Mouse (Mus musculus): ENCODE results near the gene Phospho2. TPM values are rescaled to one million over a fixed set of nuclear protein-coding genes. Genes with fewer than 3 reads are reported as not detected.

The Phospho2 gene
- polyA plus RNA-seq, 1 experiment from 2014 or later = 37.5 TPM

- H3K36me3 ChIP-seq (replicated peaks; ENCODE audit: control insufficient read depth, insufficient read depth, low read depth, low read length) = no peaks in the 10 kb centered on the region
- WGBS = 82% methylated on average over 5 of the region's 5 CpGs
- no peak overlapping the region for H3K4me2 ChIP-seq (ENCODE audit: low read depth, low read length)
- H3K9me3 ChIP-seq (replicated peaks; ENCODE audit: control insufficient read depth, low read length) = no peaks in the 10 kb centered on the region
- H3K4me3 ChIP-seq (ENCODE audit: low read depth, low read length) = no peak overlapping the region
- H3K27me3 ChIP-seq (ENCODE audit: control insufficient read depth, insufficient read depth, low read length) = no peaks in the 10 kb centered on the region
- DNase-seq (ENCODE audit: low spot score) (no peak), ATAC-seq (replicated peaks; ENCODE audit: insufficient number of reproducible peaks, low FRiP score, low TSS enrichment, low read depth) (no peak)
- no peak overlapping the region for H3K27ac ChIP-seq (replicated peaks; ENCODE audit: low read depth, low read length)
- no peaks in the 10 kb centered on the region for H3K4me1 ChIP-seq (ENCODE audit: control insufficient read depth, insufficient read depth, low read length)
- H3K9ac ChIP-seq (replicated peaks; ENCODE audit: low read length) = no peak overlapping the region
Observed at GRCm38 (mm10) chr2:69816575-69816974, 27.2 kb downstream of the Phospho2 start.

GRCm38 (mm10) chr2:69818350-69819085 is 29.1 kb downstream of the Phospho2 start:
- Histone ChIP-seq H3K4me3 (ENCODE audit: low read depth, low read length) (no peak overlapping the region), H3K27me3 (ENCODE audit: control insufficient read depth, insufficient read depth, low read length) (no peaks in the 10 kb centered on the region), H3K36me3 (replicated peaks; ENCODE audit: control insufficient read depth, insufficient read depth, low read depth, low read length) (no peaks in the 10 kb centered on the region), H3K4me1 (ENCODE audit: control insufficient read depth, insufficient read depth, low read length) (no peaks in the 10 kb centered on the region), H3K4me2 (ENCODE audit: low read depth, low read length) (no peak overlapping the region), H3K9ac (replicated peaks; ENCODE audit: low read length) (no peak overlapping the region), H3K9me3 (replicated peaks; ENCODE audit: control insufficient read depth, low read length) (no peaks in the 10 kb centered on the region), H3K27ac (replicated peaks; ENCODE audit: low read depth, low read length) (no peak overlapping the region)
- DNase-seq (ENCODE audit: low spot score) (no peak), ATAC-seq (replicated peaks; ENCODE audit: insufficient number of reproducible peaks, low FRiP score, low TSS enrichment, low read depth) (no peak)
- WGBS = 81% methylated on average over 9 of the region's 9 CpGs

- Histone ChIP-seq H3K27me3 (ENCODE audit: control insufficient read depth, insufficient read depth, low read length) (no peaks in the 10 kb centered on the region), H3K36me3 (replicated peaks; ENCODE audit: control insufficient read depth, insufficient read depth, low read depth, low read length) (no peaks in the 10 kb centered on the region), H3K4me1 (ENCODE audit: control insufficient read depth, insufficient read depth, low read length) (no peaks in the 10 kb centered on the region), H3K4me3 (ENCODE audit: low read depth, low read length) (no peak overlapping the region), H3K9me3 (replicated peaks; ENCODE audit: control insufficient read depth, low read length) (no peaks in the 10 kb centered on the region), H3K4me2 (ENCODE audit: low read depth, low read length) (no peak overlapping the region), H3K27ac (replicated peaks; ENCODE audit: low read depth, low read length) (no peak overlapping the region), H3K9ac (replicated peaks; ENCODE audit: low read length) (no peak overlapping the region)
- no peak for DNase-seq (ENCODE audit: low spot score)
- no peak for ATAC-seq (replicated peaks; ENCODE audit: insufficient number of reproducible peaks, low FRiP score, low TSS enrichment, low read depth)
- WGBS = 76% methylated on average over 1 of the region's 1 CpGs
Observed at GRCm38 (mm10) chr2:69820201-69820600, 30.8 kb downstream of the Phospho2 start.

GRCm38 (mm10) chr2:69821711-69822110 is 32.3 kb downstream of the Phospho2 start, which contains the start of gene Klhl23:
TSS of gene Klhl23 (plus strand) at chr2:69821944.
- Histone ChIP-seq H3K27me3 (ENCODE audit: control insufficient read depth, insufficient read depth, low read length) (no peaks in the 10 kb centered on the region), H3K4me2 (ENCODE audit: low read depth, low read length) (peak within 1 kb of the TSS; percentile 87), H3K27ac (replicated peaks; ENCODE audit: low read depth, low read length) (peak within 1 kb of the TSS; percentile 89), H3K9ac (replicated peaks; ENCODE audit: low read length) (peak within 1 kb of the TSS; percentile 97), H3K36me3 (replicated peaks; ENCODE audit: control insufficient read depth, insufficient read depth, low read depth, low read length) (no peaks in the 10 kb centered on the region; the same call in 1 of the 2 replicates), H3K4me3 (ENCODE audit: low read depth, low read length) (peak within 1 kb of the TSS; percentile 88), H3K9me3 (replicated peaks; ENCODE audit: control insufficient read depth, low read length) (no peaks in the 10 kb centered on the region), H3K4me1 (ENCODE audit: control insufficient read depth, insufficient read depth, low read length) (no peaks in the 10 kb centered on the region)
- ATAC-seq (replicated peaks; ENCODE audit: insufficient number of reproducible peaks, low FRiP score, low TSS enrichment, low read depth) (no peak), DNase-seq (ENCODE audit: low spot score) (peak; percentile 35)
- 23% methylated on average over 8 of the region's 8 CpGs for WGBS

GRCm38 (mm10) chr2:69822361-69823128 is 33.1 kb downstream of the Phospho2 start:
- Histone ChIP-seq H3K4me3 (ENCODE audit: low read depth, low read length) (peak overlapping the region; percentile 88), H3K4me1 (ENCODE audit: control insufficient read depth, insufficient read depth, low read length) (no peaks in the 10 kb centered on the region), H3K27me3 (ENCODE audit: control insufficient read depth, insufficient read depth, low read length) (no peaks in the 10 kb centered on the region), H3K36me3 (replicated peaks; ENCODE audit: control insufficient read depth, insufficient read depth, low read depth, low read length) (no peaks in the 10 kb centered on the region; the same call in 1 of the 2 replicates), H3K9ac (replicated peaks; ENCODE audit: low read length) (peak overlapping the region; percentile 97), H3K4me2 (ENCODE audit: low read depth, low read length) (peak overlapping the region; percentile 87), H3K27ac (replicated peaks; ENCODE audit: low read depth, low read length) (peak overlapping the region; percentile 89), H3K9me3 (replicated peaks; ENCODE audit: control insufficient read depth, low read length) (no peaks in the 10 kb centered on the region)
- peak; percentile 75 for DNase-seq (ENCODE audit: low spot score)
- ATAC-seq (replicated peaks; ENCODE audit: insufficient number of reproducible peaks, low FRiP score, low TSS enrichment, low read depth) = peak; percentile 68
- WGBS = 0% methylated on average over 61 of the region's 80 CpGs

GRCm38 (mm10) chr2:69823129-69823677 is 33.8 kb downstream of the Phospho2 start:
- Histone ChIP-seq H3K9ac (replicated peaks; ENCODE audit: low read length) (peak overlapping the region; percentile 97), H3K27me3 (ENCODE audit: control insufficient read depth, insufficient read depth, low read length) (no peaks in the 10 kb centered on the region), H3K27ac (replicated peaks; ENCODE audit: low read depth, low read length) (peak overlapping the region; percentile 89), H3K4me2 (ENCODE audit: low read depth, low read length) (peak overlapping the region; percentile 87), H3K36me3 (replicated peaks; ENCODE audit: control insufficient read depth, insufficient read depth, low read depth, low read length) (no peaks in the 10 kb centered on the region; the same call in 1 of the 2 replicates), H3K4me1 (ENCODE audit: control insufficient read depth, insufficient read depth, low read length) (no peaks in the 10 kb centered on the region), H3K9me3 (replicated peaks; ENCODE audit: control insufficient read depth, low read length) (no peaks in the 10 kb centered on the region), H3K4me3 (ENCODE audit: low read depth, low read length) (peak overlapping the region; percentile 88)
- 2% methylated on average over 45 of the region's 45 CpGs for WGBS
- peak; percentile 83 for ATAC-seq (replicated peaks; ENCODE audit: insufficient number of reproducible peaks, low FRiP score, low TSS enrichment, low read depth)
- DNase-seq (ENCODE audit: low spot score) = peak; percentile 76

GRCm38 (mm10) chr2:69825898-69826297 is 36.5 kb downstream of the Phospho2 start:
- DNase-seq (ENCODE audit: low spot score) (no peak), ATAC-seq (replicated peaks; ENCODE audit: insufficient number of reproducible peaks, low FRiP score, low TSS enrichment, low read depth) (no peak)
- Histone ChIP-seq H3K4me2 (ENCODE audit: low read depth, low read length) (no peak overlapping the region), H3K9me3 (replicated peaks; ENCODE audit: control insufficient read depth, low read length) (no peaks in the 10 kb centered on the region), H3K9ac (replicated peaks; ENCODE audit: low read length) (no peak overlapping the region), H3K4me1 (ENCODE audit: control insufficient read depth, insufficient read depth, low read length) (no peaks in the 10 kb centered on the region), H3K27me3 (ENCODE audit: control insufficient read depth, insufficient read depth, low read length) (no peaks in the 10 kb centered on the region), H3K36me3 (replicated peaks; ENCODE audit: control insufficient read depth, insufficient read depth, low read depth, low read length) (peaks cover 2% of the 10 kb centered on the region), H3K27ac (replicated peaks; ENCODE audit: low read depth, low read length) (no peak overlapping the region), H3K4me3 (ENCODE audit: low read depth, low read length) (no peak overlapping the region)
- 78% methylated on average over 10 of the region's 10 CpGs for WGBS

Data from embryonic facial prominence, embryonic 11.5 days (tissue).